Mouse (Mus musculus): ENCODE measurements around the gene C530008M17Rik.

DNA sequence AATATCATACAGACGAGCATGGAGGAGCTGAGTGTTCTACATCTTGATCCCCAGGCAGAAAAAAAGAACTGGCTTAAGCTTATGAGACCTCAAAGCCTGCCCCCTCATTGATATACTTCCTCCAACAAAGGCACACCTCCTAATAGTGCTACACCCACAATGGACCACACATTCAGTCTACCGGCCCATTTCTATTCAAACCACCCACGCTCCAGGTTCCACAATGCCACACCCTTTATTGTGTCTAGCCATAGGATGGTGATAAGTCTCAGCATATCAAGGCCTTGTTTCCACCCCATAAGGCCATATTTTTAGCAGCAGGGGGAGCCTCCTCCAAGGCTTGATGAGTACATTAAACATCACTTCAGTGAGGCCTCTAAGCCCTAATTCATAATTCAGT lies 254.5 kb downstream of the C530008M17Rik start:
- no peak for TF ChIP-seq CTCF (IDR thresholded peaks at IDR 0.05; ENCODE audit: borderline replicate concordance, insufficient read depth, low read depth, low read length)
- TF ChIP-seq POLR2A (IDR thresholded peaks at IDR 0.05; ENCODE audit: borderline replicate concordance, insufficient read depth, low read length): no peak

Data from cerebellum, adult 2 months (tissue).